Mouse (Mus musculus): ENCODE measurements around the gene Itih2.

Gene Itih2

GRCm38 (mm10) chr2:10131296-10131695 lies at the start of gene Itih2:
Gene Itih2, minus strand, starts transcription at chr2:10131396.
- no peak for DNase-seq (ENCODE audit: low read depth, low spot score)

GRCm38 (mm10) chr2:10169991-10170390 lies 38.8 kb upstream of the Itih2 start:
- DNase-seq (ENCODE audit: low read depth, low spot score): no peak

GRCm38 (mm10) chr2:10168016-10168415 lies 36.8 kb upstream of the Itih2 start:
- no peak for DNase-seq (ENCODE audit: low read depth, low spot score)

- no peak for DNase-seq (ENCODE audit: low read depth, low spot score)
These were observed 36.1 kb upstream of the Itih2 start for GRCm38 (mm10) chr2:10167283-10167682.

GRCm38 (mm10) chr2:10166635-10167034 lies 35.4 kb upstream of the Itih2 start:
- no peak for DNase-seq (ENCODE audit: low read depth, low spot score)

GRCm38 (mm10) chr2:10162011-10162410 lies 30.8 kb upstream of the Itih2 start:
- no peak for DNase-seq (ENCODE audit: low read depth, low spot score)

- no peak for DNase-seq (ENCODE audit: low read depth, low spot score)
These were observed 26.0 kb upstream of the Itih2 start for GRCm38 (mm10) chr2:10157184-10157583.

- DNase-seq (ENCODE audit: low read depth, low spot score): peak; percentile 73
These were observed 22.2 kb upstream of the Itih2 start, which contains the start of gene Itih5 for GRCm38 (mm10) chr2:10153201-10154075. Gene Itih5, plus strand, starts transcription at chr2:10153571.

- DNase-seq (ENCODE audit: low read depth, low spot score): peak; percentile 68
These were observed 21.4 kb upstream of the Itih2 start for GRCm38 (mm10) chr2:10152590-10152989.

- no peak for DNase-seq (ENCODE audit: low read depth, low spot score)
These were observed 16.0 kb upstream of the Itih2 start for GRCm38 (mm10) chr2:10147176-10147575.

GRCm38 (mm10) chr2:10145514-10145913 lies 14.3 kb upstream of the Itih2 start:
- no peak for DNase-seq (ENCODE audit: low read depth, low spot score)

GRCm38 (mm10) chr2:10142472-10143454 lies 11.6 kb upstream of the Itih2 start:
- peak; percentile 83 for DNase-seq (ENCODE audit: low read depth, low spot score)

GRCm38 (mm10) chr2:10140456-10140855 lies 9.3 kb upstream of the Itih2 start:
- DNase-seq (ENCODE audit: low read depth, low spot score): no peak

GRCm38 (mm10) chr2:10137320-10137719 lies 6.1 kb upstream of the Itih2 start:
- DNase-seq (ENCODE audit: low read depth, low spot score): no peak

GRCm38 (mm10) chr2:10133941-10134340 lies 2.7 kb upstream of the Itih2 start:
- no peak for DNase-seq (ENCODE audit: low read depth, low spot score)

GRCm38 (mm10) chr2:10132128-10132527 lies 932 bp upstream of the Itih2 start:
- DNase-seq (ENCODE audit: low read depth, low spot score): no peak

- DNase-seq (ENCODE audit: low read depth, low spot score): no peak
These were observed 730 bp downstream of the Itih2 start for GRCm38 (mm10) chr2:10130341-10130990.

- DNase-seq (ENCODE audit: low read depth, low spot score): no peak
These were observed 2.6 kb downstream of the Itih2 start for GRCm38 (mm10) chr2:10128571-10128970.

- DNase-seq (ENCODE audit: low read depth, low spot score): no peak
These were observed 3.7 kb downstream of the Itih2 start for GRCm38 (mm10) chr2:10127471-10127870.

GRCm38 (mm10) chr2:10126122-10126521 lies 5.1 kb downstream of the Itih2 start:
- DNase-seq (ENCODE audit: low read depth, low spot score): no peak

- no peak for DNase-seq (ENCODE audit: low read depth, low spot score)
These were observed 9.4 kb downstream of the Itih2 start for GRCm38 (mm10) chr2:10121826-10122225.

- DNase-seq (ENCODE audit: low read depth, low spot score): no peak
These were observed 11.9 kb downstream of the Itih2 start for GRCm38 (mm10) chr2:10119276-10119675.

Measured in CD4-positive helper T cell, adult 2 months (primary cell).